In genomic region chr4:118427415-118427767, GRCm38 (mm10) we compare ENCODE assay signal across 7 mouse cellular contexts. TPM values are rescaled to one million over a fixed set of nuclear protein-coding genes. Genes with fewer than 3 reads are reported as not detected.
DNase-seq lines count a peak whose midpoint lies in the region; ATAC-seq and TF ChIP-seq lines count a peak whose summit lies in the region.

No protein-coding gene starts in this region.

- 13% methylated on average over 5 of the region's 5 CpGs for WGBS in thymus, adult 2 months
- 3% methylated on average over 5 of the region's 5 CpGs for WGBS in forebrain, embryonic 11.5 days
- 7% methylated on average over 5 of the region's 5 CpGs for WGBS in liver, embryonic 13.5 days (ENCODE audit: insufficient replicate concordance)

- peak overlapping the region; percentile 28; the same call in 1 of the 2 replicates for H3K27ac ChIP-seq in thymus, adult 2 months (ENCODE audit: control insufficient read depth, insufficient read depth, low read length)
- no peak overlapping the region for H3K27ac ChIP-seq in forebrain, embryonic 11.5 days (ENCODE audit: low read depth, low read length)
- H3K27ac ChIP-seq in liver, embryonic 13.5 days, result peak overlapping the region; percentile 93

- H3K4me2 ChIP-seq in forebrain, embryonic 11.5 days (ENCODE audit: low read depth, low read length, severe bottlenecking), result peak overlapping the region; percentile 84
- H3K4me2 ChIP-seq in liver, embryonic 13.5 days, result peak overlapping the region; percentile 98

- DNase-seq in thymus, adult 2 months, result no peak
- no peak for DNase-seq in thymus, postnatal 25 days
- DNase-seq in forebrain, embryonic 11.5 days (ENCODE audit: low spot score), result no peak
- no peak for DNase-seq in liver, embryonic 13.5 days
- no peak for DNase-seq in yolk sac, embryonic 10.5 days (ENCODE audit: low spot score)
- no peak for DNase-seq in left cerebral cortex, postnatal 36 days (ENCODE audit: low spot score in 2 of 2)
- no peak for DNase-seq in layer of hippocampus, adult 9-10 months (ENCODE audit: low spot score)

- H3K36me3 ChIP-seq in thymus, adult 2 months (ENCODE audit: control insufficient read depth, insufficient read depth, low read length), result peaks cover 18% of the 10 kb centered on the region
- H3K36me3 ChIP-seq in forebrain, embryonic 11.5 days (ENCODE audit: control insufficient read depth, insufficient read depth, low read length), result peaks cover 1% of the 10 kb centered on the region; the same call in 1 of the 2 replicates
- peaks cover 28% of the 10 kb centered on the region for H3K36me3 ChIP-seq in liver, embryonic 13.5 days

- H3K27me3 ChIP-seq in thymus, adult 2 months (ENCODE audit: control insufficient read depth, insufficient read depth, low read length), result no peaks in the 10 kb centered on the region
- no peaks in the 10 kb centered on the region for H3K27me3 ChIP-seq in forebrain, embryonic 11.5 days (ENCODE audit: control insufficient read depth, insufficient read depth, low read length)
- H3K27me3 ChIP-seq in liver, embryonic 13.5 days, result no peaks in the 10 kb centered on the region

- intact Hi-C loops in left cerebral cortex, postnatal 36 days (cut with DNase I), result no loop called here

- ATAC-seq in forebrain, embryonic 11.5 days (replicated peaks; ENCODE audit: low FRiP score), result no peak; the same call in 1 of the 2 replicates
- peak; percentile 9 for ATAC-seq in liver, embryonic 13.5 days (ENCODE audit: low read depth)

- H3K9ac ChIP-seq in forebrain, embryonic 11.5 days (ENCODE audit: low read length), result peak overlapping the region; percentile 76
- H3K9ac ChIP-seq in liver, embryonic 13.5 days, result peak overlapping the region; percentile 89

- peaks cover 17% of the 10 kb centered on the region for H3K4me1 ChIP-seq in thymus, adult 2 months (replicated peaks; ENCODE audit: control insufficient read depth, insufficient read depth, low read length)
- peaks cover 7% of the 10 kb centered on the region; the same call in 1 of the 2 replicates for H3K4me1 ChIP-seq in forebrain, embryonic 11.5 days (replicated peaks; ENCODE audit: control insufficient read depth, insufficient read depth, low read length)
- peaks cover 93% of the 10 kb centered on the region for H3K4me1 ChIP-seq in liver, embryonic 13.5 days (replicated peaks)

- TF ChIP-seq POLR2A in thymus, adult 2 months (IDR thresholded peaks at IDR 0.05; ENCODE audit: control insufficient read depth, extremely low read depth, insufficient read depth, low read length, poor library complexity), result no peak

- H3K9me3 ChIP-seq in forebrain, embryonic 11.5 days (ENCODE audit: control insufficient read depth, low read length), result no peaks in the 10 kb centered on the region
- no peaks in the 10 kb centered on the region for H3K9me3 ChIP-seq in liver, embryonic 13.5 days (replicated peaks)

- peak overlapping the region; percentile 79 for H3K4me3 ChIP-seq in thymus, adult 2 months (ENCODE audit: control insufficient read depth, insufficient read depth, low read length)
- peak overlapping the region; percentile 53 for H3K4me3 ChIP-seq in forebrain, embryonic 11.5 days (ENCODE audit: low read depth, low read length)
- peak overlapping the region; percentile 78 for H3K4me3 ChIP-seq in liver, embryonic 13.5 days (replicated peaks)

- TF ChIP-seq CTCF in thymus, adult 2 months (IDR thresholded peaks at IDR 0.05; ENCODE audit: borderline replicate concordance, control insufficient read depth, extremely low read depth, insufficient read depth, low read length, poor library complexity), result no peak

RNA-seq across cellular contexts. Expression of gene Elovl1, which starts 0.5 kb away (rescaled TPM):
- polyA plus RNA-seq in thymus, adult 2 months (2012; rRNA removed), result 127 and 155 TPM in 2 replicates
- polyA plus RNA-seq in forebrain, embryonic 11.5 days (2014; fragmentation: Nextera tagmentation; extraction: Ambion mirVana), result 37.8 and 39.8 TPM in 2 replicates
- 106 and 107 TPM in 2 replicates for polyA plus RNA-seq in liver, embryonic 13.5 days (2015; fragmentation: Nextera tagmentation; extraction: Ambion mirVana)
- total RNA-seq in left cerebral cortex, postnatal 36 days (2021), result 10 to 100 TPM; 21.9 to 24.3 TPM

RNA-seq across cellular contexts. Expression of gene Cdc20, which starts 9.8 kb away (rescaled TPM):
- 152 and 211 TPM in 2 replicates for polyA plus RNA-seq in thymus, adult 2 months (2012; rRNA removed)
- polyA plus RNA-seq in forebrain, embryonic 11.5 days (2014; fragmentation: Nextera tagmentation; extraction: Ambion mirVana), result 369 and 385 TPM in 2 replicates
- 210 and 211 TPM in 2 replicates for polyA plus RNA-seq in liver, embryonic 13.5 days (2015; fragmentation: Nextera tagmentation; extraction: Ambion mirVana)
- 1 to 10 TPM; 1.3 to 1.6 TPM for total RNA-seq in left cerebral cortex, postnatal 36 days (2021)

RNA-seq across cellular contexts. Expression of gene Med8, which starts 18.3 kb away (rescaled TPM):
- polyA plus RNA-seq in thymus, adult 2 months (2012; rRNA removed), result 40.1 and 40.8 TPM in 2 replicates
- polyA plus RNA-seq in forebrain, embryonic 11.5 days (2014; fragmentation: Nextera tagmentation; extraction: Ambion mirVana), result 152 and 155 TPM in 2 replicates
- polyA plus RNA-seq in liver, embryonic 13.5 days (2015; fragmentation: Nextera tagmentation; extraction: Ambion mirVana), result 97.4 and 107 TPM in 2 replicates
- 10 to 100 TPM; 55.6 to 62.5 TPM for total RNA-seq in left cerebral cortex, postnatal 36 days (2021)

RNA-seq across cellular contexts. Expression of gene Szt2, which starts 18.3 kb away (rescaled TPM):
- 90.6 and 96.7 TPM in 2 replicates for polyA plus RNA-seq in thymus, adult 2 months (2012; rRNA removed)
- polyA plus RNA-seq in forebrain, embryonic 11.5 days (2014; fragmentation: Nextera tagmentation; extraction: Ambion mirVana), result 14.1 and 18.3 TPM in 2 replicates
- polyA plus RNA-seq in liver, embryonic 13.5 days (2015; fragmentation: Nextera tagmentation; extraction: Ambion mirVana), result 2.0 TPM in 2 replicates
- total RNA-seq in left cerebral cortex, postnatal 36 days (2021), result 10 to 100 TPM; 30.0 to 46.8 TPM

RNA-seq across cellular contexts. Expression of gene Mpl, which starts 29.9 kb away (rescaled TPM):
- polyA plus RNA-seq in thymus, adult 2 months (2012; rRNA removed), result 0.11 and 0.28 TPM in 2 replicates
- polyA plus RNA-seq in forebrain, embryonic 11.5 days (2014; fragmentation: Nextera tagmentation; extraction: Ambion mirVana), result 1.0 and 1.5 TPM in 2 replicates
- polyA plus RNA-seq in liver, embryonic 13.5 days (2015; fragmentation: Nextera tagmentation; extraction: Ambion mirVana), result 10.8 and 10.9 TPM in 2 replicates
- total RNA-seq in left cerebral cortex, postnatal 36 days (2021), result under 1 TPM; 0.79 to 0.94 TPM
